Mouse (Mus musculus) yolk sac, embryonic 10.5 days (tissue): ENCODE results near the gene B3gnt7.

ENCODE experiments used
- DNase-seq: peaks from one replicate; pipeline ENCODE4 v3.0.0-alpha.2; 2017; ENCODE audit warnings: low spot score

Gene B3gnt7

GRCm38 (mm10) chr1:86302532-86302931, at the start of gene B3gnt7:
B3gnt7 (plus strand) TSS chr1:86302832.
- no peak for DNase-seq

- DNase-seq = no peak
Observed at GRCm38 (mm10) chr1:86253410-86253809, 49.2 kb upstream of the B3gnt7 start.

GRCm38 (mm10) chr1:86256311-86256710, 46.3 kb upstream of the B3gnt7 start:
- DNase-seq = no peak

- no peak for DNase-seq
Observed at GRCm38 (mm10) chr1:86257228-86257627, 45.4 kb upstream of the B3gnt7 start.

GRCm38 (mm10) chr1:86258171-86258824, 44.3 kb upstream of the B3gnt7 start:
- no peak for DNase-seq

GRCm38 (mm10) chr1:86263564-86264339, 38.9 kb upstream of the B3gnt7 start:
- no peak for DNase-seq

- DNase-seq = no peak
Observed at GRCm38 (mm10) chr1:86265060-86265459, 37.6 kb upstream of the B3gnt7 start.

- DNase-seq = no peak
Observed at GRCm38 (mm10) chr1:86268492-86269189, 34.0 kb upstream of the B3gnt7 start.

GRCm38 (mm10) chr1:86269190-86269508, 33.5 kb upstream of the B3gnt7 start:
- no peak for DNase-seq

GRCm38 (mm10) chr1:86271707-86272106, 30.9 kb upstream of the B3gnt7 start:
- DNase-seq = peak; percentile 47

- no peak for DNase-seq
Observed at GRCm38 (mm10) chr1:86277055-86277454, 25.6 kb upstream of the B3gnt7 start.

- DNase-seq = no peak
Observed at GRCm38 (mm10) chr1:86281781-86282536, 20.7 kb upstream of the B3gnt7 start.

- no peak for DNase-seq
Observed at GRCm38 (mm10) chr1:86284101-86284500, 18.5 kb upstream of the B3gnt7 start.

GRCm38 (mm10) chr1:86285295-86285694, 17.3 kb upstream of the B3gnt7 start:
- no peak for DNase-seq

GRCm38 (mm10) chr1:86287473-86287872, 15.2 kb upstream of the B3gnt7 start:
- DNase-seq = no peak

GRCm38 (mm10) chr1:86290452-86290851, 12.2 kb upstream of the B3gnt7 start:
- no peak for DNase-seq

GRCm38 (mm10) chr1:86293091-86293490, 9.5 kb upstream of the B3gnt7 start:
- no peak for DNase-seq

GRCm38 (mm10) chr1:86293868-86294267, 8.8 kb upstream of the B3gnt7 start:
- peak; percentile 50 for DNase-seq

GRCm38 (mm10) chr1:86294472-86294871, 8.2 kb upstream of the B3gnt7 start:
- DNase-seq = no peak

- no peak for DNase-seq
Observed at GRCm38 (mm10) chr1:86300093-86300492, 2.5 kb upstream of the B3gnt7 start.

- DNase-seq = no peak
Observed at GRCm38 (mm10) chr1:86300731-86301130, 1.9 kb upstream of the B3gnt7 start.
